Mouse (Mus musculus): ENCODE data around the gene Tuft1.

Tuft1 gene

GRCm38 (mm10) chr3:94595871-94596287, 62.8 kb downstream of the Tuft1 start:
- no peak for DNase-seq (ENCODE audit: low read depth)

GRCm38 (mm10) chr3:94591066-94591465, 67.6 kb downstream of the Tuft1 start:
- DNase-seq (ENCODE audit: low read depth): no peak

- no peak for DNase-seq (ENCODE audit: low read depth)
Observed at GRCm38 (mm10) chr3:94587962-94588361, 70.7 kb downstream of the Tuft1 start.

GRCm38 (mm10) chr3:94582944-94583343, 75.7 kb downstream of the Tuft1 start:
- DNase-seq (ENCODE audit: low read depth): no peak

- peak; percentile 75 for DNase-seq (ENCODE audit: low read depth)
Observed at GRCm38 (mm10) chr3:94582456-94582891, 76.2 kb downstream of the Tuft1 start, which contains the start of gene Snx27. Snx27 (minus strand) TSS chr3:94582716.

GRCm38 (mm10) chr3:94581793-94582455, 76.7 kb downstream of the Tuft1 start:
- no peak for DNase-seq (ENCODE audit: low read depth)

GRCm38 (mm10) chr3:94581138-94581780, 77.4 kb downstream of the Tuft1 start:
- DNase-seq (ENCODE audit: low read depth): no peak

- DNase-seq (ENCODE audit: low read depth): no peak
Observed at GRCm38 (mm10) chr3:94574506-94574905, 84.2 kb downstream of the Tuft1 start.

- no peak for DNase-seq (ENCODE audit: low read depth)
Observed at GRCm38 (mm10) chr3:94567242-94567641, 91.4 kb downstream of the Tuft1 start.

GRCm38 (mm10) chr3:94565557-94565956, 93.1 kb downstream of the Tuft1 start:
- peak; percentile 35 for DNase-seq (ENCODE audit: low read depth)

GRCm38 (mm10) chr3:94565127-94565526, 93.5 kb downstream of the Tuft1 start:
- no peak for DNase-seq (ENCODE audit: low read depth)

GRCm38 (mm10) chr3:94564356-94565010, 94.2 kb downstream of the Tuft1 start:
- DNase-seq (ENCODE audit: low read depth): no peak

- DNase-seq (ENCODE audit: low read depth): no peak
Observed at GRCm38 (mm10) chr3:94563163-94563562, 95.5 kb downstream of the Tuft1 start.
